Mouse (Mus musculus): ENCODE data around the gene Scnn1a. TPM values are rescaled to one million over a fixed set of nuclear protein-coding genes. Genes with fewer than 3 reads are reported as not detected.

The Scnn1a gene
- polyA plus RNA-seq, 1 experiment from 2014 or later = 2.6 TPM

- Histone ChIP-seq H3K4me3 (replicated peaks) (no peak overlapping the region), H3K9ac (no peak overlapping the region), H3K36me3 (no peaks in the 10 kb centered on the region), H3K4me2 (replicated peaks) (0 out of 2 replicates have a peak overlapping the region, but pooled peaks have one; percentile 49), H3K9me3 (no peaks in the 10 kb centered on the region), H3K27ac (no peak overlapping the region), H3K4me1 (replicated peaks) (peaks cover 29% of the 10 kb centered on the region), H3K27me3 (replicated peaks) (peaks cover 10% of the 10 kb centered on the region)
- 73% methylated on average over 6 of the region's 6 CpGs for WGBS
- no peak for ATAC-seq
Observed at GRCm38 (mm10) chr6:125377042-125377441, 56.6 kb downstream of the Scnn1a start.

- Histone ChIP-seq H3K4me2 (replicated peaks) (peak overlapping the region; percentile 49), H3K9ac (peak overlapping the region; percentile 1; the same call in 1 of the 2 replicates), H3K27ac (peak overlapping the region; percentile 74), H3K27me3 (replicated peaks) (peaks cover 15% of the 10 kb centered on the region), H3K4me3 (replicated peaks) (no peak overlapping the region; the same call in 1 of the 2 replicates), H3K4me1 (replicated peaks) (peaks cover 29% of the 10 kb centered on the region), H3K36me3 (no peaks in the 10 kb centered on the region), H3K9me3 (no peaks in the 10 kb centered on the region)
- peak; percentile 80 for ATAC-seq
- WGBS = 34% methylated on average over 16 of the region's 16 CpGs
Observed at GRCm38 (mm10) chr6:125377582-125378451, 57.4 kb downstream of the Scnn1a start.

- H3K4me2 ChIP-seq (replicated peaks) = peak overlapping the region; percentile 49
- H3K27me3 ChIP-seq (replicated peaks) = peaks cover 15% of the 10 kb centered on the region
- WGBS = 34% methylated on average over 6 of the region's 6 CpGs
- H3K9ac ChIP-seq = no peak overlapping the region
- no peaks in the 10 kb centered on the region for H3K36me3 ChIP-seq
- H3K4me3 ChIP-seq (replicated peaks) = no peak overlapping the region; the same call in 1 of the 2 replicates
- H3K27ac ChIP-seq = peak overlapping the region; percentile 33; the same call in 1 of the 2 replicates
- peak; percentile 6 for ATAC-seq
- no peaks in the 10 kb centered on the region for H3K9me3 ChIP-seq
- peaks cover 29% of the 10 kb centered on the region for H3K4me1 ChIP-seq (replicated peaks)
Observed at GRCm38 (mm10) chr6:125378621-125379020, 58.2 kb downstream of the Scnn1a start.

GRCm38 (mm10) chr6:125379781-125380180 lies 59.3 kb downstream of the Scnn1a start:
- peak overlapping the region; percentile 54; the same call in 1 of the 2 replicates for H3K9ac ChIP-seq
- peak overlapping the region; percentile 88 for H3K4me2 ChIP-seq (replicated peaks)
- H3K27ac ChIP-seq = no peak overlapping the region
- H3K4me3 ChIP-seq (replicated peaks) = peak overlapping the region; percentile 50
- peaks cover 15% of the 10 kb centered on the region for H3K27me3 ChIP-seq (replicated peaks)
- WGBS = 10% methylated on average over 9 of the region's 9 CpGs
- H3K36me3 ChIP-seq = no peaks in the 10 kb centered on the region
- ATAC-seq = peak; percentile 29
- H3K9me3 ChIP-seq = no peaks in the 10 kb centered on the region
- H3K4me1 ChIP-seq (replicated peaks) = peaks cover 29% of the 10 kb centered on the region

- no peaks in the 10 kb centered on the region for H3K9me3 ChIP-seq
- H3K9ac ChIP-seq = peak within 1 kb of the TSS; percentile 54
- peak within 1 kb of the TSS; percentile 50 for H3K4me3 ChIP-seq (replicated peaks)
- peak within 1 kb of the TSS; percentile 40; the same call in 1 of the 2 replicates for H3K27ac ChIP-seq
- H3K27me3 ChIP-seq (replicated peaks) = peaks cover 15% of the 10 kb centered on the region
- no peaks in the 10 kb centered on the region for H3K36me3 ChIP-seq
- H3K4me1 ChIP-seq (replicated peaks) = peaks cover 29% of the 10 kb centered on the region
- 8% methylated on average over 39 of the region's 40 CpGs for WGBS
- ATAC-seq = peak; percentile 75
- peak within 1 kb of the TSS; percentile 88 for H3K4me2 ChIP-seq (replicated peaks)
Observed at GRCm38 (mm10) chr6:125380372-125381360, 60.2 kb downstream of the Scnn1a start, which contains the start of gene Plekhg6. Gene Plekhg6, minus strand, starts transcription at chr6:125380793.

GRCm38 (mm10) chr6:125382024-125382423 lies 61.6 kb downstream of the Scnn1a start:
- Histone ChIP-seq H3K4me1 (replicated peaks) (peaks cover 32% of the 10 kb centered on the region), H3K27me3 (replicated peaks) (peaks cover 15% of the 10 kb centered on the region), H3K27ac (no peak overlapping the region), H3K36me3 (no peaks in the 10 kb centered on the region), H3K4me2 (replicated peaks) (no peak overlapping the region), H3K4me3 (replicated peaks) (no peak overlapping the region), H3K9me3 (no peaks in the 10 kb centered on the region), H3K9ac (no peak overlapping the region)
- no peak for ATAC-seq
- 63% methylated on average over 2 of the region's 2 CpGs for WGBS

GRCm38 (mm10) chr6:125385066-125385974 lies 64.9 kb downstream of the Scnn1a start:
- Histone ChIP-seq H3K27ac (0 out of 2 replicates have a peak overlapping the region, but pooled peaks have one; percentile 27), H3K27me3 (replicated peaks) (peaks cover 13% of the 10 kb centered on the region), H3K9me3 (no peaks in the 10 kb centered on the region), H3K4me3 (replicated peaks) (no peak overlapping the region), H3K4me1 (replicated peaks) (peaks cover 7% of the 10 kb centered on the region), H3K36me3 (no peaks in the 10 kb centered on the region), H3K4me2 (replicated peaks) (no peak overlapping the region), H3K9ac (no peak overlapping the region)
- ATAC-seq = no peak
- 68% methylated on average over 11 of the region's 11 CpGs for WGBS

GRCm38 (mm10) chr6:125386080-125386479 lies 65.6 kb downstream of the Scnn1a start:
- Histone ChIP-seq H3K4me3 (replicated peaks) (no peak overlapping the region), H3K9ac (no peak overlapping the region), H3K4me1 (replicated peaks) (peaks cover 3% of the 10 kb centered on the region; the same call in 1 of the 2 replicates), H3K36me3 (no peaks in the 10 kb centered on the region), H3K27me3 (replicated peaks) (peaks cover 5% of the 10 kb centered on the region; the same call in 1 of the 2 replicates), H3K4me2 (replicated peaks) (no peak overlapping the region), H3K9me3 (no peaks in the 10 kb centered on the region), H3K27ac (0 out of 2 replicates have a peak overlapping the region, but pooled peaks have one; percentile 27)
- 38% methylated on average over 6 of the region's 6 CpGs for WGBS
- ATAC-seq = peak; percentile 57

GRCm38 (mm10) chr6:125389853-125390252 lies 69.4 kb downstream of the Scnn1a start:
- no peak overlapping the region for H3K4me2 ChIP-seq (replicated peaks)
- no peaks in the 10 kb centered on the region for H3K36me3 ChIP-seq
- H3K27me3 ChIP-seq (replicated peaks) = no peaks in the 10 kb centered on the region
- H3K9me3 ChIP-seq = no peaks in the 10 kb centered on the region
- ATAC-seq = no peak
- no peak overlapping the region for H3K4me3 ChIP-seq (replicated peaks)
- 0 out of 2 replicates have a peak, but pooled peaks cover 3% of the 10 kb centered on the region for H3K4me1 ChIP-seq (replicated peaks)
- H3K27ac ChIP-seq = no peak overlapping the region
- no peak overlapping the region for H3K9ac ChIP-seq
- WGBS = 92% methylated on average over 5 of the region's 5 CpGs

All from intestine, embryonic 15.5 days (tissue).